Mouse (Mus musculus): ENCODE data around the gene Rims3.

Gene Rims3

GRCm38 (mm10) chr4:120854588-120855319, at the start of gene Rims3:
Gene Rims3 (plus strand): TSS chr4:120854816.
- DNase-seq (ENCODE audit: low read depth): peak; percentile 74

GRCm38 (mm10) chr4:120805816-120806215, 48.8 kb upstream of the Rims3 start:
- DNase-seq (ENCODE audit: low read depth): no peak

- DNase-seq (ENCODE audit: low read depth): no peak
Observed at GRCm38 (mm10) chr4:120813762-120814161, 40.9 kb upstream of the Rims3 start.

GRCm38 (mm10) chr4:120814171-120814570, 40.4 kb upstream of the Rims3 start:
- DNase-seq (ENCODE audit: low read depth): no peak

- DNase-seq (ENCODE audit: low read depth): no peak
Observed at GRCm38 (mm10) chr4:120815163-120815562, 39.5 kb upstream of the Rims3 start.

- DNase-seq (ENCODE audit: low read depth): peak; percentile 94
Observed at GRCm38 (mm10) chr4:120815622-120816334, 38.8 kb upstream of the Rims3 start.

- DNase-seq (ENCODE audit: low read depth): no peak
Observed at GRCm38 (mm10) chr4:120817002-120817774, 37.4 kb upstream of the Rims3 start.

GRCm38 (mm10) chr4:120817951-120818350, 36.7 kb upstream of the Rims3 start:
- DNase-seq (ENCODE audit: low read depth): no peak

- no peak for DNase-seq (ENCODE audit: low read depth)
Observed at GRCm38 (mm10) chr4:120819296-120819695, 35.3 kb upstream of the Rims3 start.

- no peak for DNase-seq (ENCODE audit: low read depth)
Observed at GRCm38 (mm10) chr4:120819871-120820270, 34.7 kb upstream of the Rims3 start.

GRCm38 (mm10) chr4:120822191-120822911, 32.3 kb upstream of the Rims3 start:
- no peak for DNase-seq (ENCODE audit: low read depth)

GRCm38 (mm10) chr4:120825100-120825553, 29.5 kb upstream of the Rims3 start:
- DNase-seq (ENCODE audit: low read depth): peak; percentile 91

- peak; percentile 100 for DNase-seq (ENCODE audit: low read depth)
Observed at GRCm38 (mm10) chr4:120825577-120826326, 28.9 kb upstream of the Rims3 start.

GRCm38 (mm10) chr4:120826418-120826817, 28.2 kb upstream of the Rims3 start:
- DNase-seq (ENCODE audit: low read depth): peak; percentile 26

- no peak for DNase-seq (ENCODE audit: low read depth)
Observed at GRCm38 (mm10) chr4:120830767-120831166, 23.8 kb upstream of the Rims3 start.

GRCm38 (mm10) chr4:120831472-120831871, 23.1 kb upstream of the Rims3 start, which contains the start of gene Nfyc:
Gene Nfyc (minus strand): TSS chr4:120831572.
- DNase-seq (ENCODE audit: low read depth): no peak

- DNase-seq (ENCODE audit: low read depth): no peak
Observed at GRCm38 (mm10) chr4:120841342-120841741, 13.3 kb upstream of the Rims3 start.

- no peak for DNase-seq (ENCODE audit: low read depth)
Observed at GRCm38 (mm10) chr4:120844423-120845082, 10.1 kb upstream of the Rims3 start.

GRCm38 (mm10) chr4:120845098-120845497, 9.5 kb upstream of the Rims3 start:
- DNase-seq (ENCODE audit: low read depth): no peak

- DNase-seq (ENCODE audit: low read depth): no peak
Observed at GRCm38 (mm10) chr4:120848909-120849308, 5.7 kb upstream of the Rims3 start.

All from induced T-regulatory cell, adult 2 months (primary cell).